In genomic region chr7:122018247-122018646, GRCm38 (mm10) we compare ENCODE assay signal across 9 mouse cellular contexts. TPM values are rescaled to one million over a fixed set of nuclear protein-coding genes. Genes with fewer than 3 reads are reported as not detected.
DNase-seq lines count a peak whose midpoint lies in the region; ATAC-seq and TF ChIP-seq lines count a peak whose summit lies in the region.
"Had no signal": no experiment of that assay in that cellular context is flagged by ENCODE, and none has a peak within 500 bp of the region (broad histone marks: within the 10 kb centered on the region; RNA-seq: fewer than 3 reads in every experiment).

No protein-coding gene starts in this region.

- no peak overlapping the region for H3K9ac ChIP-seq in forebrain, embryonic 14.5 days (ENCODE audit: low read length)
- H3K9ac ChIP-seq in liver, postnatal 0 days (replicated peaks), result no peak overlapping the region

- DNase-seq in heart, embryonic 10.5 days (ENCODE audit: low spot score), result peak; percentile 83
- DNase-seq in heart, postnatal 14 days, result no peak
- no peak for DNase-seq in forebrain, embryonic 14.5 days (ENCODE audit: low spot score)
- peak; percentile 48 for DNase-seq in liver, postnatal 0 days
- peak; percentile 47 to 68 for DNase-seq in spleen, adult 18-20 months
- no peak for DNase-seq in kidney, postnatal 14 days
- no peak for DNase-seq in gastrocnemius, postnatal 36 days
- no peak for DNase-seq in thymus, postnatal 36 days

- H3K4me3 ChIP-seq in heart, embryonic 10.5 days, result peak overlapping the region; percentile 27; the same call in 1 of the 2 replicates
- peak overlapping the region; percentile 5; the same call in 1 of the 2 replicates for H3K4me3 ChIP-seq in forebrain, embryonic 14.5 days (ENCODE audit: low read depth, low read length)
- H3K4me3 ChIP-seq in liver, postnatal 0 days (ENCODE audit: low read depth, low read length), result no peak overlapping the region
- H3K4me3 ChIP-seq: heart, adult 2 months had no signal

- peaks cover 59% of the 10 kb centered on the region for H3K4me1 ChIP-seq in heart, embryonic 10.5 days
- peaks cover 18% of the 10 kb centered on the region for H3K4me1 ChIP-seq in forebrain, embryonic 14.5 days (ENCODE audit: control insufficient read depth, insufficient read depth, low read length)
- peaks cover 54% of the 10 kb centered on the region for H3K4me1 ChIP-seq in liver, postnatal 0 days (ENCODE audit: insufficient read depth)

- 0 out of 2 replicates have a peak, but pooled peaks cover 5% of the 10 kb centered on the region for H3K36me3 ChIP-seq in heart, embryonic 10.5 days
- H3K36me3 ChIP-seq in forebrain, embryonic 14.5 days (ENCODE audit: control insufficient read depth, insufficient read depth, low read length), result no peaks in the 10 kb centered on the region
- H3K36me3 ChIP-seq in liver, postnatal 0 days (replicated peaks; ENCODE audit: insufficient read depth, low read length), result no peaks in the 10 kb centered on the region

- peak overlapping the region; percentile 52; the same call in 1 of the 2 replicates for H3K27ac ChIP-seq in heart, embryonic 10.5 days
- H3K27ac ChIP-seq in forebrain, embryonic 14.5 days (ENCODE audit: low read depth, low read length), result no peak overlapping the region
- peak overlapping the region; percentile 59 for H3K27ac ChIP-seq in liver, postnatal 0 days (ENCODE audit: low read depth)
- H3K27ac ChIP-seq: heart, adult 2 months had no signal

- intact Hi-C loops in heart, postnatal 14 days (cut with DNase I), result no loop called here
- intact Hi-C loops in gastrocnemius, postnatal 36 days (cut with DNase I), result no loop called here

- TF ChIP-seq CTCF in liver, postnatal 0 days (IDR thresholded peaks at IDR 0.05; ENCODE audit: low read depth), result peak; percentile 16; the same call in 1 of the 2 replicates

- H3K4me2 ChIP-seq in forebrain, embryonic 14.5 days (ENCODE audit: low read length), result peak overlapping the region; percentile 56
- H3K4me2 ChIP-seq in liver, postnatal 0 days (ENCODE audit: low read depth, low read length), result peak overlapping the region; percentile 44

- TF ChIP-seq EP300 in liver, postnatal 0 days (IDR thresholded peaks at IDR 0.05; ENCODE audit: low read depth), result no peak

- 53% methylated on average over 3 of the region's 3 CpGs for WGBS in heart, embryonic 10.5 days
- WGBS in forebrain, embryonic 14.5 days, result 65% methylated on average over 3 of the region's 3 CpGs
- 41% methylated on average over 3 of the region's 3 CpGs for WGBS in liver, postnatal 0 days (ENCODE audit: insufficient replicate concordance)

- no peak for ATAC-seq in forebrain, embryonic 14.5 days
- ATAC-seq in liver, postnatal 0 days, result peak; percentile 18

- no peaks in the 10 kb centered on the region for H3K9me3 ChIP-seq in heart, embryonic 10.5 days
- no peaks in the 10 kb centered on the region for H3K9me3 ChIP-seq in forebrain, embryonic 14.5 days (replicated peaks; ENCODE audit: control insufficient read depth, low read length)
- H3K9me3 ChIP-seq in liver, postnatal 0 days (ENCODE audit: low read length), result no peaks in the 10 kb centered on the region

- no peaks in the 10 kb centered on the region for H3K27me3 ChIP-seq in heart, embryonic 10.5 days (ENCODE audit: insufficient read depth, poor library complexity, severe bottlenecking)
- H3K27me3 ChIP-seq in forebrain, embryonic 14.5 days (replicated peaks; ENCODE audit: control insufficient read depth, insufficient read depth, low read length), result no peaks in the 10 kb centered on the region
- no peaks in the 10 kb centered on the region for H3K27me3 ChIP-seq in liver, postnatal 0 days (ENCODE audit: insufficient read depth, low read length)

RNA-seq across cellular contexts. Expression of gene Gga2, which starts 2.8 kb away (rescaled TPM):
- 93.6 and 114 TPM in 2 replicates for polyA plus RNA-seq in heart, embryonic 10.5 days (2016; fragmentation: Nextera tagmentation; extraction: Ambion mirVana)
- 10 to 100 TPM; 28.7 to 29.6 TPM for total RNA-seq in heart, postnatal 14 days (2021)
- polyA plus RNA-seq in forebrain, embryonic 14.5 days (2014; fragmentation: Nextera tagmentation; extraction: Ambion mirVana), result 28.0 and 32.1 TPM in 2 replicates
- 9.7 and 10.1 TPM in 2 replicates for polyA plus RNA-seq in liver, postnatal 0 days (2015; fragmentation: Nextera tagmentation; extraction: Ambion mirVana)
- 10 to 100 TPM; 12.9 to 14.0 TPM for total RNA-seq in gastrocnemius, postnatal 36 days (2021)

RNA-seq across cellular contexts. Expression of gene Cog7, which starts 36.7 kb away (rescaled TPM):
- polyA plus RNA-seq in heart, embryonic 10.5 days (2016; fragmentation: Nextera tagmentation; extraction: Ambion mirVana), result 20.0 and 22.4 TPM in 2 replicates
- total RNA-seq in heart, postnatal 14 days (2021), result 10 to 100 TPM; 15.3 to 16.0 TPM
- 7.8 and 11.0 TPM in 2 replicates for polyA plus RNA-seq in forebrain, embryonic 14.5 days (2014; fragmentation: Nextera tagmentation; extraction: Ambion mirVana)
- 4.2 and 5.4 TPM in 2 replicates for polyA plus RNA-seq in liver, postnatal 0 days (2015; fragmentation: Nextera tagmentation; extraction: Ambion mirVana)
- total RNA-seq in gastrocnemius, postnatal 36 days (2021), result 10 to 100 TPM in 1 of 2 experiments, 1 to 10 TPM in 1; 9.4 to 11.1 TPM

RNA-seq across cellular contexts. Expression of gene Ubfd1, which starts 48.7 kb away (rescaled TPM):
- 60.3 and 81.0 TPM in 2 replicates for polyA plus RNA-seq in heart, embryonic 10.5 days (2016; fragmentation: Nextera tagmentation; extraction: Ambion mirVana)
- total RNA-seq in heart, postnatal 14 days (2021), result 10 to 100 TPM; 33.0 to 39.6 TPM
- 69.9 and 76.5 TPM in 2 replicates for polyA plus RNA-seq in forebrain, embryonic 14.5 days (2014; fragmentation: Nextera tagmentation; extraction: Ambion mirVana)
- 10.9 and 11.0 TPM in 2 replicates for polyA plus RNA-seq in liver, postnatal 0 days (2015; fragmentation: Nextera tagmentation; extraction: Ambion mirVana)
- total RNA-seq in gastrocnemius, postnatal 36 days (2021), result 10 to 100 TPM; 20.2 to 21.3 TPM

RNA-seq across cellular contexts. Expression of gene Ears2, which starts 48.8 kb away (rescaled TPM):
- polyA plus RNA-seq in heart, embryonic 10.5 days (2016; fragmentation: Nextera tagmentation; extraction: Ambion mirVana), result 21.5 and 29.1 TPM in 2 replicates
- total RNA-seq in heart, postnatal 14 days (2021), result 10 to 100 TPM; 10.0 to 12.6 TPM
- polyA plus RNA-seq in forebrain, embryonic 14.5 days (2014; fragmentation: Nextera tagmentation; extraction: Ambion mirVana), result 11.8 TPM in 2 replicates
- polyA plus RNA-seq in liver, postnatal 0 days (2015; fragmentation: Nextera tagmentation; extraction: Ambion mirVana), result 8.3 TPM in 2 replicates
- 1 to 10 TPM; 6.8 to 7.0 TPM for total RNA-seq in gastrocnemius, postnatal 36 days (2021)

Comparison
In these comparisons a context has a peak if more than half of its experiments do, and no peak if none do; other contexts are left out.
1. DNase-seq: peak in heart, embryonic 10.5 days (single experiment), liver, postnatal 0 days (single experiment) and spleen, adult 18-20 months (2 of 2); none in heart, postnatal 14 days (0 of 2), forebrain, embryonic 14.5 days (single experiment), kidney, postnatal 14 days (single experiment), gastrocnemius, postnatal 36 days (0 of 2) and thymus, postnatal 36 days (0 of 2).